Mouse (Mus musculus): ENCODE measurements around the gene Fezf1. TPM values are rescaled to one million over a fixed set of nuclear protein-coding genes. Genes with fewer than 3 reads are reported as not detected.

Gene Fezf1
- total RNA-seq (2021): under 1 TPM; 0.19 to 0.23 TPM
- long read RNA-seq, experiment 1, partial matches to known transcripts: 0 of 1 reads
- long read RNA-seq, experiment 1, other reads (novel, unspliced or antisense): 0 of 1 reads
- long read RNA-seq, experiment 2: 0 reads

DNA sequence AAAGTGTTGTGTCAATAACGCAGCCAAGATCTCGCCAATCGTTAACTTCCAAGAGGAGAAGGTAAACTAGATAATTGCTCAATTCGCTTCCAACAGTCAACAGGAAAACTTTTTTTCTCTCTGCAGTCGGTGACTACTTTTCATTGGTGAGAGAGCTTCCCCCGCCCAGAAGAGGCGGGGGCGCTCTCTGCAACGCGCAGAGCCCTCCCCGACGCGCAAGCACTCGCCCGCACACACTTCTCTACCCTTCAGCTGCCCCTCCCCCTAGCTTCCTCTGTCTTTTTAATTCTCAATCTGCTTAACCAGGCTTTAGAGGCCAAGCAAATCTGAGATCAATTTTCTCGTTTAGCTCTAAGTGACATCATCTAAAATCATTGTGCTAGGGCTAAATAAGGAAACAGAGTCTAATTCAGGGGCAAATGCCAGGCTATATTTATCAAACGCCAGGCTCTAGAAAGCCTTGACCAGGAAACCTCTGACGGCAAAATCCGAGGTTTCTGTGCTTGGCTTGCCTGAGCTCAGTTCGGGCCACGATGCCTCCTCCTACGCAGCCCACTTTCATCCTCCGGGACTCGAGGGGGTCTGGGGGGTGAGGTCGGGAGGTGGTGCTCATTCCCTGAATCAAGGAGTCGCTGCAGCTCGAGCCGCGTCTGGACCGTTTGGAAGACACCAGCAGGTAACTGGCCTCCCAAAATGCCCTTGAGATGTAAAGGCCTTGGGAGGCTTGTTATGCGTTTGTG, at the start of gene Fezf1:
TSS of gene Fezf1 (minus strand) at position 50 of the 740 bp plus-strand sequence.
- no peak within 1 kb of the TSS for H3K27ac ChIP-seq
- no peak for DNase-seq (ENCODE audit: extremely low spot score in 1 of 2, low spot score in 2 of 2)
- TF ChIP-seq CTCF (IDR thresholded peaks at IDR 0.05): no peak
- H3K4me3 ChIP-seq: no peak within 1 kb of the TSS
- intact Hi-C loops (cut with DNase I): loop anchor here (10.0 kb wide), 1 partner anchor 1044 kb away; no protein-coding TSS in a partner anchor

- no peak for TF ChIP-seq CTCF (IDR thresholded peaks at IDR 0.05)
- no peak overlapping the region for H3K27ac ChIP-seq
- no peak for DNase-seq (ENCODE audit: extremely low spot score in 1 of 2, low spot score in 2 of 2)
- intact Hi-C loops (cut with DNase I): no loop called here
- no peak overlapping the region for H3K4me3 ChIP-seq
Measured at GRCm38 (mm10) chr6:23294685-23295084, 46.5 kb upstream of the Fezf1 start.

GRCm38 (mm10) chr6:23288752-23289151, 40.6 kb upstream of the Fezf1 start:
- intact Hi-C loops (cut with DNase I): no loop called here
- Histone ChIP-seq H3K27ac (no peak overlapping the region), H3K4me3 (no peak overlapping the region)
- no peak for TF ChIP-seq CTCF (IDR thresholded peaks at IDR 0.05)
- no peak for DNase-seq (ENCODE audit: extremely low spot score in 1 of 2, low spot score in 2 of 2)

DNA sequence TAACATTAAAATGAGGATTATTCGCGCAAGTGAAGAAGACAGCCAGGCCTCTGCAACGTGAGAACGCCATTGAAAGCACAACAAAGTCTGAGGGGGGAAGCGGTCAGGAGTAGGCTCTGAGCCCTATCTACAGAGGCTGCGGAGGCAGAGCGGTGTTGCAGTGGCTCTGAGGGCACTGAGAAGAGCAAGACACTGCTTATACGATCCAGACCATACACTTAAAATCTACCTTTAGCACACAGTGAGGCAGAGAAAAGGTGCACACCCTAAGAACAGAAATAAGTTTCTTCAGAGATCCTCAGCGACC, 33.3 kb upstream of the Fezf1 start:
- no peak for TF ChIP-seq CTCF (IDR thresholded peaks at IDR 0.05)
- DNase-seq (ENCODE audit: extremely low spot score in 1 of 2, low spot score in 2 of 2): no peak
- intact Hi-C loops (cut with DNase I): no loop called here
- Histone ChIP-seq H3K4me3 (no peak overlapping the region), H3K27ac (no peak overlapping the region)

GRCm38 (mm10) chr6:23280811-23281513, 32.8 kb upstream of the Fezf1 start:
- H3K4me3 ChIP-seq: no peak overlapping the region
- no peak overlapping the region for H3K27ac ChIP-seq
- no peak for DNase-seq (ENCODE audit: extremely low spot score in 1 of 2, low spot score in 2 of 2)
- intact Hi-C loops (cut with DNase I): no loop called here
- TF ChIP-seq CTCF (IDR thresholded peaks at IDR 0.05): no peak

DNA sequence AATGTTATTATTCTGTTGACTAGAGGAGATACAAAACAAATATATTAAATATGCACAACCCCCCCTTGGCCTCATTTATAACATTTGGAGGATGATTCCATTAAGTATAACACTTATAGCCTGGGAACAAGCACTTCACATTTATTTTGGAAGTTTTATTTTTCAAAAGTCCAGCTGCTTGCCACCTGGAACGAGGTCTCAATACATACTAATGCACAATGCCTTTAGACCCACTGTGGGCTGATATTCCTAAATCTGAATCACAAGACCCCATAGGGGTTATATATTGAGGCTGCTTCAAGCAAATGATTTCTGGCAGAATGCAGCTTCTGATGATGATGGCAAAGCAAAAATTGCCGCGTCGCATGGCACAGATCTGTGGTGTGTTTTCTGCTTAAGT, 25.3 kb upstream of the Fezf1 start:
- DNase-seq (ENCODE audit: extremely low spot score in 1 of 2, low spot score in 2 of 2): no peak
- Histone ChIP-seq H3K27ac (no peak overlapping the region), H3K4me3 (no peak overlapping the region)
- no peak for TF ChIP-seq CTCF (IDR thresholded peaks at IDR 0.05)
- intact Hi-C loops (cut with DNase I): no loop called here

- intact Hi-C loops (cut with DNase I): no loop called here
- DNase-seq (ENCODE audit: extremely low spot score in 1 of 2, low spot score in 2 of 2): no peak
Measured at GRCm38 (mm10) chr6:23272979-23273378, 24.8 kb upstream of the Fezf1 start.

DNA sequence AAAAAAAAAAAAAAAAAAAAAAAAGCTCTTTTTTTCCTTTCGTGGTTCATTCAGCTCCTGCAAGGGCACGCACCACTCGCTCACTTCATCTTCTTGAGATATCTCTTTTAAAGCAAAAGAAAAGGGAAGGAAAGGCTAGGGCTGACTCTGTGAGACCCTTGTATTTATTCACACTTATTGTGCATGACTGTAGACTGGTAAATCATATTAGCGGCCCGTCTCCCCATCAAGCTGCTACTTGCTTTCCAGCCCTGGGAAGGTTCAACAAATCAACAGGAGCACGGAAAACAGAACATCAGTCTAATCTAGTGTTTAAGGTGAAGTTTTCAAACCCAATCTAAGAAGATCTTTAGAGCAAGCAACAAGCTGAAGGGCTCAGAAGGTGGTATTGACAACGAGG, 24.4 kb upstream of the Fezf1 start:
- H3K27ac ChIP-seq: no peak overlapping the region
- no peak overlapping the region for H3K4me3 ChIP-seq
- TF ChIP-seq CTCF (IDR thresholded peaks at IDR 0.05): no peak
- intact Hi-C loops (cut with DNase I): no loop called here
- no peak for DNase-seq (ENCODE audit: extremely low spot score in 1 of 2, low spot score in 2 of 2)

More at GRCm38 (mm10) chr6:23272979-23273378, 24.8 kb upstream of the Fezf1 start:
- Histone ChIP-seq H3K27ac (no peak overlapping the region), H3K4me3 (no peak overlapping the region)
- no peak for TF ChIP-seq CTCF (IDR thresholded peaks at IDR 0.05)

DNA sequence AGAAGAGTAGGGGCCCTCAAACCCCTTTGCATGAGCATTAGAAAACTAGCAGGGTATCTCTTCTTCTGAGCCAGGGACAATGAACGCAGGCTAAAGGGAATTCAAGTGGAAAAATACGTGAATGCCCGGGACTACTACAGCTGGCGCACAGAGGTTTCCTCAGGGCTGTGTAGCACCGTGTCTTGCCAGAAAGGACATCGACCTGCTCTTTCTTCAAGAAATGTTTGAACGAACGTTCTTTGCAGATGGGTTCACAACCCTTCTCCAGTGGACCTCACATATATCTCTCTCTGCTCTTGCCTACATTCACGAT, 12.5 kb upstream of the Fezf1 start:
- TF ChIP-seq CTCF (IDR thresholded peaks at IDR 0.05): no peak
- no peak overlapping the region for H3K27ac ChIP-seq
- intact Hi-C loops (cut with DNase I): no loop called here
- no peak for DNase-seq (ENCODE audit: extremely low spot score in 1 of 2, low spot score in 2 of 2)
- H3K4me3 ChIP-seq: no peak overlapping the region

DNA sequence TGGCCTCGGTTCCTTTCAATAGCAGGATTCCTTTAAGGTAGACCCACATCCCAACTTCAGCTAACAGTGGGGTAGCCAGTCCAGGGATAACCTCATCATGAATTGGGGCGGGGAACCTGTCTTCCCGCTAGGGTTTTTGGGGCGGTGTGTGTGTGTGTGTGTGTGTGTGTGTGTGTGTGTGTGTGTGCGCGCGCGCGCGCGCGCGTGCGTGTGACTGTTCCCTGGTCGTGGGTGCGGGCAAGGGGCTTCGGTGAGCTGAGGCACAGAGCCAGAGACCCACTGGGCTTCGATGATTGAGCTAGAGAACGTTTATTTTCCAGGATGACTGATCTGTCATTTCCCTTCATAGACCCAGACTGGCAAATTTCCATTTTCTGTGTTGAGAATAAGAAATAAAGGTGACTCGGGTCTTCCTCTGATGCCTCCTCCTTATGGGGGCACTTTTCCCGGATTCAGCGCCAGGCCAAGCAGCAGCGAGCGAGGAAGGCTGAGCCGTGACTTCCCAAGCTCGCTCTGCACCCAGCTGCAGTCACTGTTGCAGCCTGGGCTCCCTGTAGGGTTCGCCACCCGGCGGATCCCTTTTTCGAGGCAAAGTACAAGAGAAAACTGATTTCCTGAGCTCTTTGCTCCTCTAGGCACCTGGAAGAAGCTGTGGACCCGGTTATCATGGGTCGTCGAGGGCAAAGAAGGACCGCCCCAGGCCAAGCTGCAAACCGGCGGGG, 12.0 kb upstream of the Fezf1 start:
- no peak overlapping the region for H3K4me3 ChIP-seq
- TF ChIP-seq CTCF (IDR thresholded peaks at IDR 0.05): no peak
- no peak overlapping the region for H3K27ac ChIP-seq
- DNase-seq (ENCODE audit: extremely low spot score in 1 of 2, low spot score in 2 of 2): no peak
- intact Hi-C loops (cut with DNase I): no loop called here

DNA sequence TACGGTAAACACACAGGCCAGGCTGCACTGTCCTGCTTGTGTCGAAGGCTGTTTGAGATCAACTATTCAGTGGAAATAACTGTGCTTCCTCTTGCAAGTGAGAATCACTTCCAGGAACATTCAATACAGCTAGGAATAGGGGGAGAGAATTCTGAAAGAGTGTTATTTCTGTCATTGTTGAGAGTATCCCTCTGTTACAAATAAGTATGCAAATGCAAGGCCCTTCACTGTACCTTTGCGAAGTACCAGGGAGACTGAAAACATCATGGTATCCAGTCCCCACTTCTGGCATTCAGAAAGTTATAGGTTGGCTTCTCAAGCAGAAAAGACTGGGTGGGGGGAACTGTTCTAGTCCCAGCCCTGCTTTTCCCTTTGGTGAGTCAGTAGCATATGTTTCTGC, 9.8 kb upstream of the Fezf1 start:
- no peak for DNase-seq (ENCODE audit: extremely low spot score in 1 of 2, low spot score in 2 of 2)
- intact Hi-C loops (cut with DNase I): no loop called here
- Histone ChIP-seq H3K27ac (no peak overlapping the region), H3K4me3 (no peak overlapping the region)
- TF ChIP-seq CTCF (IDR thresholded peaks at IDR 0.05): no peak

- no peak for TF ChIP-seq CTCF (IDR thresholded peaks at IDR 0.05)
- H3K4me3 ChIP-seq: no peak overlapping the region
- intact Hi-C loops (cut with DNase I): no loop called here
Measured at GRCm38 (mm10) chr6:23255161-23255560, 7.0 kb upstream of the Fezf1 start.

More at GRCm38 (mm10) chr6:23255161-23255560, 7.0 kb upstream of the Fezf1 start:
- no peak for DNase-seq (ENCODE audit: extremely low spot score in 1 of 2, low spot score in 2 of 2)
- H3K27ac ChIP-seq: no peak overlapping the region

Data from left cerebral cortex, adult 2 months (tissue).